Mouse (Mus musculus) layer of hippocampus, adult 18-20 months (tissue): Measurements from ENCODE around the gene Pld2. TPM values are rescaled to one million over a fixed set of nuclear protein-coding genes. Genes with fewer than 3 reads are reported as not detected.

Experiments used
- DNase-seq, 2 experiments: peaks; one replicate each; pipeline ENCODE4 v3.0.0; 2022; ENCODE audit warnings: low spot score in 2 of 2
- total RNA-seq, 2 experiments: library from RNA; stranded (reverse); gene quantifications; 2 replicates each; pipeline ENCODE4 v1.2.3; 2021

Gene Pld2
- total RNA-seq, 2 experiments from 2014 or later, result 16.7 to 17.8 TPM

- DNase-seq, result no peak
Measured at GRCm38 (mm10) chr11:70572348-70572902, 32.6 kb downstream of the Pld2 start.

- DNase-seq, result peak in 1 of 2 experiments; percentile 51
Measured at GRCm38 (mm10) chr11:70573872-70574271, 34.0 kb downstream of the Pld2 start.

DNA sequence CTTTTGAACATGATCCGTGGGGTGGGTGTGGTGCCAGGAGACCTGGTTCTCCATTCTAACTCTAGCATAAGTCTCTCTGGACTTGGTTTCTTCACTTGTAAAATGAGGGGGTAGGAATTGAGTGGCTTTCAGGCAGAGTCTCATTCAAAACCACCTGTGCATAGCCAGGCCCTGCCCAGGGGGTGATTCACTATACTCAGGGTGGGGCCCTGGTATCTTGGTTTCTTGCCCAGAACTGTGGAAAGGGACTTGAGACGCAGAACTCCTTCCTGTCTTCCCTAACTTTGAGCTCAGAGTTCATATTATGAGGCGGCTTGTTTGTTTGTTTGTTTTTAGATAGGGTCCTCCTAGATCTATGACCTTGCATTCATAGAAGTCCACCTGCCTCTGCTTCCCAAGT lies 37.3 kb downstream of the Pld2 start:
- no peak for DNase-seq

- no peak for DNase-seq
Measured at GRCm38 (mm10) chr11:70578962-70579361, 39.1 kb downstream of the Pld2 start.

DNA sequence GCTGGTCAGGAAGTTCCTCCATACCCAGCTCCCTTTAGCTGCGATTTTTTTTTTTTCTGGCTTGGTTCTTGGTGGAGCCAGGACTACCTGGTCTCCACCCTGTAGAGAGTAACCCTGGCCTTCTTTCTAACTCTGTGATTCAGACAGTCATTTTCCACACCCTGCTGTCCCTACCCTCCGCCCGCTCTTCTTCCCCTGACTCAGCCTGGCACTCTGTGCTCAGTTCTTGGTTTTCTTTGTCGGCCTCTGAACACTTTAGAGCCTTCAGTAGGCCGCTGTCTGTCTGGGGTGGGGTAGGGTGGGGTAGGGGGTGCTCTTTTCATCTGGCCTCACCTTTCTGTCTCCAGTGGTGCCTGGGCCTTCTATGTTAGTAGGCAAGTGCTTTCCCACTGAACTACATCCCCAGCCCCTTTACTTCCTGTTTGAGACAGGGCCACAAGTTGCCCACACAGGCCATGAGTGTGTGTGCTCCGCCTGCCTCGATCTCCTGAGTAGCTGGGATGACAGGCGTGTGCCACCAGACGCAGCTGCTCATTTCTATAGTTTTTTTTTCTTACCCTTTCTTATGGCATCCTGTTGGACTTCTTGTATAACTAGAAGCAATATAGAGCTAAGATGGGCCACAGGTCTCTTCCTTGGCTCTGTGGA lies 40.0 kb downstream of the Pld2 start:
- DNase-seq, result no peak

DNA sequence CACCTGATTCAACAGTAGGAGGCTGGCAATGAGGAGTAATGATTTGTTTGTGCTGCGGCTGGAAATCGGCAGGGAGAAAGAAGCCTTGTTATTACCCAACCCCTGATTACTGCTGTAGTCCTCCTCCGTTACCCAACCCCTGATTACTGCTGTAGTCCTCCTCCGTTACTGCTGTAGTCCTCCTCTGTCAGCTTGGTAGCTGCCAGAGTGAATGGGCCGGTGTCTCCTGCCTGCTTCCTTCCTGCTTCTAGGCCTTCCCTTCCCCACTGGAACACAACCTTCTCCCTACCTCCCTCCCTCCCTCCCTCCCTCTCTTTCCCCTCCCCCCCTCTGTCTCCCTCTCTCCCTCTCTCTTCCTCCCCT lies 40.5 kb downstream of the Pld2 start:
- DNase-seq, result peak in 1 of 2 experiments; percentile 39

DNA sequence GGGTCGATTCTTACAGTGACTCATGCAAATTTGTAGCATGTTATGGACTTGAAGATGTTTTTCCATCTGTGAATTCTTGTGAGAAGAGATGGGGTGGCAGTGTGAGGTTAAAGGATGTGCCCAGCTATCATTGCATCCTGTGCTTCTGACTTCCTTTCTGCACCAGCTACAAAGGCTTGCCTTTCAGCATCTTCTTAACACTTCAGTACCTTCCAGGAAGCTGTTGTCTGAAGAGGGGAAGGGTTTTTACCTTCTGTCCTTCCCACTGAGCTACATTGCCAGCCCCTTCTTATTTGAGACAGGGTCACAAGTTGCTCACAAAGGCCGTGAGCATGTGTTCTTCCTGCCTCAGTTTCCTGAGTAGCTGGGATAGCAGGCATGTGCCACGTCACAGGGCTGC lies 41.1 kb downstream of the Pld2 start:
- no peak for DNase-seq

DNA sequence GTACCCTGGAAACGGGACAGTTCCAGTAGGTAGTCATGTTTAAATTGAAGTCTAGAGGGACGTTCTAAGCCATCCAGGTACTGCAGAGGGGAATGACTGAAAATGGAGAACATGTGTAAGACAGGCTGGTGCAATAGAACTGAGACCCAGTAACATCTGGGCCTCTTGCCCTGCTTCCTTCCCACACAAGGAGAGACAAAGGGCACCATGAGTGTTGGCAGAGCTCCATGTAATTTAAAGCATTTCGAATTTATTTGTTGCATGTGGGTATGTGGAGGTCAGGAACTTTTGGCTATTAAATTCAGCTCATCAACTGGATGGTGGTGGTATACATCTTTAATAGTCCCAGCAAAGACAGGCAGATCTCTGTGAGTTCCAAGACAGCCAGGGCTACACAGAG lies 42.3 kb downstream of the Pld2 start:
- DNase-seq, result no peak

DNA sequence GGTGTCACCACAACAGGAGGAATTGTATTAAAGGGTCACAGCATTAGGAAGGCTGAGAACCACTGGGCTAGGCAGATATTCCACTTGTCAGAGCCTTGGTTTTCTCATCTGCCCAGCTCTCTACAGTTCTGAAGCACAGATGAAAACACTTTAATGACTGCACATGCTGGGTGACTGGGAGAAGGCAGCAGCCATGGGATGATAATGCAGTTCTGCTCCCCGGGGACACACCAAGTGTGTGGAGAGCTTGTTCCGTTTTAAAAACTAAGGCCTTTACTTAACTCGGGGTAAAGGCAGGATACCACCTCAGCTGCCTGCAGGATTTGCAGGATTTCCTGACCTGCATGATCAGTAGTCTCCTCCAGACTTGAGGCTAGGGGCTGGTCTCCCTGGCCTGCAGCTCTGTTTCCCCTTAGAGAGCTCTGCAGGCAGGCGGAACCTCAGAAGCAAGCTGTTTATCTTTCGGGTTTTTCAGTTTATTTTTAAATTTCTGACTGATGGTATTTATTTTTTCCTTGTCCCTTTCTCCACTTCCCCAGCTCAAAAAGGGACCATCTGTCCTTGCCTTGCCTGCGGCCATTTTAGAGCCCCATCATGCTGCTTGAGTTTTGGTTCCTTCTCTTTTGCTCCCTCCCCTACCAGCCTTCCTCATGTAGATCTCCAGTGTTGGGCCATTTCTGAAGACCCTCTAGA lies 43.3 kb downstream of the Pld2 start:
- no peak for DNase-seq

DNA sequence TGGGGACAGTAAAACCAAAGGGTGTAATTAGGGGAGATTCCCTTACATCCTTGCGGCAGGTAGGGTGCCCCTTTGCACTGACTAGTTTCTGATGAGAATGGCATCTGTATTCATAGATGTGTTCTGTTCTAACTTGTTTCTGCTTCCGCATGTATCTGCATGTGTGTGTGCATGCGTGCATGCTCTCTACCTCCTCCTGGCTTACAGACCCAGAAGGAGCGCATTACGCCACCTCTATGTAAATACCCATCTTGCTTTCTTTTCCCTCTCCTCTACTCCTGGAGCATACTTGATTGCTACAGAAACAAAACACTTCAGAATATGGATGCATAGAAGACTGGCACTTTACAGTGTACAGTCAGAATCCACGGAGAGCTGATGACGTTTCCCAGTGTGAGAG lies 43.9 kb downstream of the Pld2 start:
- DNase-seq, result no peak

DNA sequence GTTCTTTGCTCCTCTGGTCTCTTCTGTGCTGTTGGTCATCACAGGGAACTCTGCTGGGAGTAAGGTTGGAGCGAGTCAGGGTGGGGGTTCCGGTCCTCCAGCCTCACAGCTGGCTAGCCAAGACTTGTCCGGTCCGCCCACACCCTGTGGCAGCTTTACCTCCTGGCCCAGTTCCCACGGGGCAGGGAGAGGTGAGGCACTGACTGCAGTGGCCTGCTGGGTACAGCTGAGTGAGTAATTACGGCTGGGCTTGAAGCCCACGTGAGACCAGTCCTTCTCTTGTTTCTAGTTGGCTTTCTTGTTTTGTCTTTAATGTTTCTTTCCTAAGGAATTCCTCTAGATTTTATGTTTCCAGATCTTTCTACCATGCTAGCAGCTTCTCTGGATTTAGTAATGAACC lies 45.6 kb downstream of the Pld2 start:
- DNase-seq, result no peak

- DNase-seq, result no peak
Measured at GRCm38 (mm10) chr11:70586261-70586660, 46.4 kb downstream of the Pld2 start.

DNA sequence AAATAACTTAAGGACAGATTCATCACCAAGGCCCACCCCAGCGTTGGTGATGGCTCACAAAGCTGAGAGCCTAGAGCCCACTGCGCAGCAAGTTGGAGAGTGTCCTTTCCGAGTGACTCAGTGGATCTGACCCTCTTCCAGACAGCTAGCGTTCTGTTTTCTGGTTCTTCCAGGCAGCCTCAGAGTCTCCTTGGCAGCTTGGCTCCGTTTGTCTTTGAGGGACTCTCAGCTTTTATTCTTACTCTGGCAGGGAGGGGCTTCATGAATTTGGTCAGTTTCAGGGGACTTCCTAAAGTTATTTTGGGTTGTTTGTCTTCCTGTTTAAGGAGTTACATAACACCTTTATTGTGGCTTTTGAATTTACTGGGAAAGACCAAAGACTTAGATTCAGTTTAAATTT lies 47.1 kb downstream of the Pld2 start:
- no peak for DNase-seq

DNA sequence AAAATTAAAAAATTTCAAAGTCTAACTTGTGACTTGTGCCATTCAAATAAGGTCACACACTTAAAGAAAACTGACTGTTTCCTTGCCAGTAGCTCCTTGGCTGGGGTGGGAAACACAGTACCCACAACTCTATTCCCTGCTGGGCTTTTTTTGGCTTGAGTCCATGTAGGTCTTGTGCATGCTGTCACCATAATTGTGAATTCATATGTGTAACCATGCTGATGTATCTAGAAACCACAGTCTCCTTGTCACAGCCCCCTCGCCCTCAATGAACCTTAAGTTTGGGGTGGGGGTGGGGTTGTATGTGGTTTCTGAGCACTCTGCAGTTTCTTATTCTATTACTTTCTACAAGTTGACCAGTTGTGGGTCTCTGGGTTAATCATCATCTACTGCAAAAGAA lies 51.9 kb downstream of the Pld2 start:
- DNase-seq, result no peak

GRCm38 (mm10) chr11:70594253-70594989 lies 54.6 kb downstream of the Pld2 start:
- DNase-seq, result no peak

DNA sequence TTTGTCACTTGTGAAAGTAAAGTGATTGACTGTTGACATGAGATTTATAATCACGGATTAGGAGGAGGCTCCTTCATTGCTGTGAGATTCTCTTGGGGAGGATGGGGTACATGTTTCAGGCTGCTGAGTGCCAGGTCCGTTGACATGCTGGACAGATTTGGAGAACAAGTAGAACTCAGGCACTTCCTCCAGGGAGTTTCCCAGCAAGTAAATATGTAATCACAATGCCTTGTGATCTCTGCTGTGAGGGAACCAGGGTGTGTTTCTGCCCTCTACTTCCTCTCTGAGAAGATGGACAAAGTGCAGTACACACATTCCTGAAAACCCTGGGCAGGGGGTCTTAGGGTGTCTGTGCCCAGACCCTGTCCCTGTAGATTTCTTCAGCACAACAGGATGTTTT lies 55.8 kb downstream of the Pld2 start:
- DNase-seq, result no peak

- DNase-seq, result no peak
Measured at GRCm38 (mm10) chr11:70596094-70596493, 56.2 kb downstream of the Pld2 start.

DNA sequence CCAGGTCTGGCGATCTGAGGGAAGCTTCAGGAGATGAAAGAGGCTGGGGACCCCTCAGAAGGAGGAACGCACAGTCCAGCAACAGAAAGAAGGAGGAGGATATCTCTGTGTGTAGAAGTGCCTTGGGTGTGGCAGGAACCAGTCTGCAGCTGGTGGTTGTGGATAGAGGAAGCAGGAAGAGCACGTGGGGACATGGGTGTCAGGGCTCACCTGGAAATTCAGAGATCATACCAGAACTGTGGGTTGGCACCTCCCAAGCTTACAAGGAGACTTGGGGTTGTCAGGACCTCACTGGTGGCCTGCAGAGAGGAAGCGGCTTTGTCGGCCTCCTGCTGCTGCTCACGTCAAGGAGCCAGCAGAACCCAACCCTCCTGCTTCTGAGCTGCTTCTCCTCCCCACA lies 57.4 kb downstream of the Pld2 start:
- DNase-seq, result no peak

DNA sequence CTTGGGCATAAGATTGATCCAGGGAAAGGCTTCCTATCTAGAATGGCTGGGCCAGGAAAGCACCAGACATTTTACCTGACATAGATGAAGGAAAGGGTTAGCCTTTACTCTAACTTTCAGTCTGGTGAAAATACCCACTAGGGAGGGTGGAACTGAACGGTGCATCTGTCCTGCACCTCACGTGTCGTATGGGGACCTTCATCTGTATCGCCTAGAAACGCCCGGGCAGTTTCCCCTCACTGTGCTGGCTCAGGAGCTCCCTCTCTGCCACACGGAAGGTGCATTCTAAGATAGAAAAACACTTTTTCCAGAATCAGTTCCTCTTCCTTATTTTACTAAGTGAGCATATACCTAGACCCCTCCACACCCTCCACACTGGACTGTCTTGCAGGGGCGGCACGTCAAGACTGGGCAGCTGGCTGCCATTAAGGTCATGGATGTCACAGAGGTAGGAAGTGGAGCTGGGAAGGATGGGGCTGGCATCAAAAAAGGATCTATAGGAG lies 58.6 kb downstream of the Pld2 start:
- DNase-seq, result no peak

DNA sequence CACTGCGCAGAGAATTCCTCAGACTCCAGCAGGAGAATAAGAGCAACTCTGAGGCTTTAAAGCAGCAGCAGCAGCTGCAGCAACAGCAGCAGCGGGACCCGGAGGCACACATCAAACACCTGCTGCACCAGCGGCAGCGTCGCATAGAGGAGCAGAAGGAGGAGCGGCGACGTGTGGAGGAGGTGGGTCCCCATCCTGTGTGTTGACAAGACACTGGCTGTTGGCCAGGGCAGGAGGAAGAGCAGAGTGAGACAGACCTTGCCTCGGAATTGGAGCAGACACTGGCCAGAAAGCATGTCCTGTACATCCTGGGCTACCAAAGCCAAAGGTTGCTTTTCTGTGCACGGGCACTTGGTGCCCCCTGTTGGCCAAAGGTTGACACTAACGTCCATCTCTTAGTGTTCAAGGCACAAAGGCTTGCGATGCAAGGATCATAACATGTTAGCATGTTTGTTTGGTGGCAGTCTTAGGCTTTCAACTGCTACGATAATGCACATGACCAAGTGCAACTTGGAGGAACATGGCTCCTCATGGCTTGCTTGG lies 65.2 kb downstream of the Pld2 start:
- DNase-seq, result peak in 1 of 2 experiments; percentile 82

GRCm38 (mm10) chr11:70606717-70607116 lies 66.9 kb downstream of the Pld2 start:
- DNase-seq, result no peak

DNA sequence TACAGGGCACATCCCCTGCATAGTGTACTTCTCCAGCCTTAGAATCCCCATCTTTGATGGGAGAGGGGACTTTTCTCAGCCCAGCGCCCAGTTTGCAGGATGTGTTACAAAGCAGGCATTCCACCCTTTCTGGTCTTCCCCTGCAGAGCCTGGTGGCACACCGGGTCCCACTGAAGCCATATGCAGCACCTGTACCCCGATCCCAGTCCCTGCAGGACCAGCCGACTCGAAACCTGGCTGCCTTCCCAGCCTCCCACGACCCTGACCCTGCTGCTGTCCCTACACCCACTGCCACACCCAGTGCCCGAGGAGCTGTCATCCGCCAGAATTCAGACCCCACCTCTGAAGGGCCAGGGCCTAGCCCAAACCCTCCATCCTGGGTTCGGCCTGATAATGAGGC lies 67.7 kb downstream of the Pld2 start:
- DNase-seq, result no peak
